Mouse (Mus musculus): Measurements from ENCODE around the gene Pgf. TPM values are rescaled to one million over a fixed set of nuclear protein-coding genes. Genes with fewer than 3 reads are reported as not detected.
"Not testable (repeated sequence)": the region's sequence is repeated elsewhere in the genome, so short reads cannot be mapped to it uniquely, and the experiment has no call there.

Gene Pgf
- polyA plus RNA-seq, 1 experiment from 2014 or later, result 0.41 TPM

GRCm38 (mm10) chr12:85145630-85146029 lies 32.0 kb downstream of the Pgf start:
- ChIA-PET POLR2A (no interaction called here), CTCF (interaction anchor here (1.1 to 2.8 kb wide), 2 partner anchors 21 to 160 kb away, joined by 3 to 9 read pairs; no protein-coding TSS in a partner anchor)
- in situ Hi-C loops (cut with MboI; ENCODE audit: low pct_unique_long_range_greater_than_20kb), result no loop called here
- DNase-seq (ENCODE audit: low read depth, low spot score) (no peak), ATAC-seq (no peak)
- H3K27me3 ChIP-seq, result no peaks in the 10 kb centered on the region
- no peak for TF ChIP-seq CTCF (IDR thresholded peaks at IDR 0.05)

GRCm38 (mm10) chr12:85144821-85145220 lies 32.8 kb downstream of the Pgf start:
- no peak for DNase-seq (ENCODE audit: low read depth, low spot score)
- H3K27me3 ChIP-seq, result no peaks in the 10 kb centered on the region
- in situ Hi-C loops (cut with MboI; ENCODE audit: low pct_unique_long_range_greater_than_20kb), result no loop called here
- TF ChIP-seq CTCF (IDR thresholded peaks at IDR 0.05), result no peak
- ChIA-PET POLR2A (no interaction called here), CTCF (interaction anchor here (1.0 to 1.1 kb wide), 2 partner anchors 22 to 143 kb away, joined by 3 to 4 read pairs; partner anchors contain the start of genes Acyp1 and Zc2hc1c)
- ATAC-seq, result no peak

- H3K27me3 ChIP-seq; DNase-seq (ENCODE audit: low read depth, low spot score); ATAC-seq; in situ Hi-C loops (cut with MboI; ENCODE audit: low pct_unique_long_range_greater_than_20kb); POLR2A ChIA-PET: not testable (repeated sequence)
- CTCF ChIA-PET, result interaction anchor here (1.0 to 1.1 kb wide), 3 partner anchors 23 to 161 kb away, joined by 3 to 4 read pairs (median 3); partner anchors contain the start of genes Acyp1 and Zc2hc1c
These were observed 33.3 kb downstream of the Pgf start for GRCm38 (mm10) chr12:85144276-85144675.

GRCm38 (mm10) chr12:85142803-85143202 lies 34.8 kb downstream of the Pgf start:
- in situ Hi-C loops (cut with MboI; ENCODE audit: low pct_unique_long_range_greater_than_20kb), result no loop called here
- no peaks in the 10 kb centered on the region for H3K27me3 ChIP-seq
- ChIA-PET CTCF (interaction anchor here (0.9 to 2.7 kb wide), 4 partner anchors 144 to 187 kb away, joined by 3 to 12 read pairs (median 4); no protein-coding TSS in a partner anchor), POLR2A (no interaction called here)
- TF ChIP-seq CTCF (IDR thresholded peaks at IDR 0.05), result no peak
- DNase-seq (ENCODE audit: low read depth, low spot score) (peak; percentile 30), ATAC-seq (peak; percentile 60)

- DNase-seq (ENCODE audit: low read depth, low spot score) (no peak), ATAC-seq (no peak)
- in situ Hi-C loops (cut with MboI; ENCODE audit: low pct_unique_long_range_greater_than_20kb), result no loop called here
- ChIA-PET CTCF (interaction anchor here (1.3 to 2.7 kb wide), 3 partner anchors 49 to 164 kb away, joined by 3 to 12 read pairs (median 4); no protein-coding TSS in a partner anchor), POLR2A (no interaction called here)
- no peak for TF ChIP-seq CTCF (IDR thresholded peaks at IDR 0.05)
- H3K27me3 ChIP-seq, result no peaks in the 10 kb centered on the region
These were observed 36.5 kb downstream of the Pgf start for GRCm38 (mm10) chr12:85141096-85141495.

GRCm38 (mm10) chr12:85140036-85140701 lies 37.4 kb downstream of the Pgf start:
- in situ Hi-C loops (cut with MboI; ENCODE audit: low pct_unique_long_range_greater_than_20kb), result no loop called here
- POLR2A ChIA-PET, result no interaction called here
- CTCF ChIA-PET, result interaction anchor here (1.7 to 2.7 kb wide), 2 partner anchors 165 kb away, joined by 6 to 12 read pairs; no protein-coding TSS in a partner anchor
- no peaks in the 10 kb centered on the region for H3K27me3 ChIP-seq
- no peak for DNase-seq (ENCODE audit: low read depth, low spot score)
- ATAC-seq, result no peak
- TF ChIP-seq CTCF (IDR thresholded peaks at IDR 0.05), result no peak

- TF ChIP-seq CTCF (IDR thresholded peaks at IDR 0.05), result no peak
- ATAC-seq (no peak), DNase-seq (ENCODE audit: low read depth, low spot score) (no peak)
- in situ Hi-C loops (cut with MboI; ENCODE audit: low pct_unique_long_range_greater_than_20kb), result no loop called here
- POLR2A ChIA-PET, result interaction anchor here (0.5 kb wide), 1 partner anchor 51 kb away, joined by 3 read pairs; no protein-coding TSS in a partner anchor
- CTCF ChIA-PET, result interaction anchor here (1.0 to 1.5 kb wide), 3 partner anchors 13 to 169 kb away, joined by 3 to 8 read pairs (median 5); no protein-coding TSS in a partner anchor
- H3K27me3 ChIP-seq, result no peaks in the 10 kb centered on the region
These were observed 41.0 kb downstream of the Pgf start for GRCm38 (mm10) chr12:85136627-85137026.

- TF ChIP-seq CTCF (IDR thresholded peaks at IDR 0.05), result no peak
- in situ Hi-C loops (cut with MboI; ENCODE audit: low pct_unique_long_range_greater_than_20kb), result no loop called here
- ATAC-seq (no peak), DNase-seq (ENCODE audit: low read depth, low spot score) (no peak)
- POLR2A ChIA-PET, result interaction anchor here (0.5 to 0.7 kb wide), 2 partner anchors 52 to 371 kb away, joined by 3 read pairs; no protein-coding TSS in a partner anchor
- CTCF ChIA-PET, result interaction anchor here (1.4 to 1.5 kb wide), 2 partner anchors 44 to 170 kb away, joined by 5 to 8 read pairs; no protein-coding TSS in a partner anchor
- H3K27me3 ChIP-seq, result no peaks in the 10 kb centered on the region
These were observed 41.8 kb downstream of the Pgf start for GRCm38 (mm10) chr12:85135513-85136470.

DNA sequence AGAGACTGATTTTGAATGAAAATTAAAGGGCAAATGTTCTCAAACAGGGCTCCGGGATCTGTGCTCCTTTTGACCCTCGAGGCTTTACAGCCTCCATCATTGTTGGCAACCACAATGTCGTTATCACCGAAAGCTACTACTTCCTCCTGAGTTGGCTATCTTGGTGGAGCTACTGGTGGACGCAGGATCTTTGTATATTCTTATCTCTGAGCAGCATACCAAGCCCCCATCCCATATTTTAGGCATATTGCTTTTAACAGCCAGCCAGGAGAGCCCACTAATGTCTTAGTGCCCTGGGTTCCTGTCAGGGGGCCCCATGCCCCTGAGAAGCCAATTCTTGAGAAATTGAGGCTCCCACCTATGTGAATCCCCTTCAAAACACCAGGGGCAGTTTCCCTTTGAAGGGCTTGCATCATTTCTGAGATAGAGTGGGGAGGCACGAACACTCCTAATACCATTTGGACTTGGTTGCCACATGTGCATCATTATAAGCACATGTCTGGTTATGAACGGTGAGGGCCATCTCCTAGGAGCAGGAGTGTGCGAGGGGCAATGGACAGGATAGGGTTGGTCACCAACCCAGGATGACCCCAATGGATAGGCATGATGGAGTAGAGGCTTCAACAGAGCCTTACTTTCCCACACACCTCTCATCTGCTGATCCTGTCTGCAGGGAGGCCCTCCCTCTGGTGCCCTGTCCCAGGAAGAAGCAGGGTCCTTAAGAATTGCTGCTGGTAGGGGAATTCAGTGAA lies 43.4 kb downstream of the Pgf start:
- ChIA-PET CTCF (no interaction called here), POLR2A (no interaction called here)
- no peak for DNase-seq (ENCODE audit: low read depth, low spot score)
- H3K27me3 ChIP-seq, result no peaks in the 10 kb centered on the region
- in situ Hi-C loops (cut with MboI; ENCODE audit: low pct_unique_long_range_greater_than_20kb), result no loop called here
- no peak for ATAC-seq
- no peak for TF ChIP-seq CTCF (IDR thresholded peaks at IDR 0.05)

GRCm38 (mm10) chr12:85131361-85131760 lies 46.2 kb downstream of the Pgf start:
- no peaks in the 10 kb centered on the region for H3K27me3 ChIP-seq
- POLR2A ChIA-PET, result interaction anchor here (0.6 kb wide), 2 partner anchors 19 to 257 kb away, joined by 5 read pairs; no protein-coding TSS in a partner anchor
- TF ChIP-seq CTCF (IDR thresholded peaks at IDR 0.05), result no peak
- CTCF ChIA-PET, result interaction anchor here (0.7 to 1.8 kb wide), 3 partner anchors 12 to 38 kb away, joined by 3 read pairs; no protein-coding TSS in a partner anchor
- DNase-seq (ENCODE audit: low read depth, low spot score) (no peak), ATAC-seq (no peak)
- in situ Hi-C loops (cut with MboI; ENCODE audit: low pct_unique_long_range_greater_than_20kb), result no loop called here
